Mouse (Mus musculus) kidney, postnatal 0 days (tissue): ENCODE measurements around the gene Fam114a2. TPM values are rescaled to one million over a fixed set of nuclear protein-coding genes. Genes with fewer than 3 reads are reported as not detected.

Experiments used
- ATAC-seq: fragments of 200-750 bp; cut with Nextera tagmentation; replicated peaks from 2 replicates; pipeline ENCODE4 v1.8.0; 2017; ENCODE audit warnings: low read depth, moderate number of reproducible peaks, moderate TSS enrichment, moderate library complexity; ENCODE audit not compliant: low FRiP score
- DNase-seq: peaks from one replicate; pipeline ENCODE4 v3.0.0-alpha.2; 2016; ENCODE audit warnings: low spot score
- H3K27ac ChIP-seq: fragments of 300-500 bp; sonication (generic); 2 replicates; pipeline ENCODE4 v1.5.1; 2014; ENCODE audit warnings: mild to moderate bottlenecking
- H3K27me3 ChIP-seq: fragments of 300-500 bp; sonication (generic); 2 replicates; pipeline ENCODE4 v1.6.1; 2014; ENCODE audit warnings: low read length, mixed read lengths; ENCODE audit not compliant: insufficient read depth
- H3K36me3 ChIP-seq: fragments of 300-500 bp; sonication (generic); 2 replicates; pipeline ENCODE4 v1.6.1; 2014; ENCODE audit warnings: low read length, mixed read lengths; ENCODE audit not compliant: insufficient read depth
- H3K4me1 ChIP-seq: fragments of 300-500 bp; sonication (generic); replicated peaks from 2 replicates; pipeline ENCODE4 v1.6.1; 2014; ENCODE audit warnings: antibody characterized with exemption, low read length, mixed read lengths; ENCODE audit not compliant: insufficient read depth
- H3K4me2 ChIP-seq: fragments of 300-500 bp; sonication (generic); 2 replicates; pipeline ENCODE4 v1.6.1; 2014; ENCODE audit warnings: mild to moderate bottlenecking, low read length, moderate library complexity, mixed read lengths
- H3K4me3 ChIP-seq: fragments of 300-500 bp; sonication (generic); replicated peaks from 2 replicates; pipeline ENCODE4 v1.5.1; 2014; ENCODE audit warnings: low read depth, low read length
- H3K9ac ChIP-seq: fragments of 300-500 bp; sonication (generic); 2 replicates; pipeline ENCODE4 v1.6.1; 2014; ENCODE audit warnings: low read depth, low read length
- H3K9me3 ChIP-seq: fragments of 300-500 bp; sonication (generic); replicated peaks from 2 replicates; pipeline ENCODE4 v1.6.1; 2016; ENCODE audit warnings: low read length, inconsistent platforms, mixed read lengths
- CTCF ChIP-seq: IDR thresholded peaks from 2 replicates; pipeline ENCODE4 v1.5.1; 2016; ENCODE audit warnings: antibody characterized with exemption, low read depth, mild to moderate bottlenecking, moderate library complexity
- WGBS: fragments of 180-500 bp; shearing (Covaris S2); extraction: QIAGEN DNeasy Blood & Tissue Kit; methylation state at CpG from one replicate; pipeline ENCODE4 v1.1.7; 2014; 5-methylcytosine and 5-hydroxymethylcytosine counted together
- polyA plus RNA-seq: library from polyadenylated mRNA; unstranded; fragments of >200 nt; fragmentation: Nextera tagmentation; extraction: Ambion mirVana; gene quantifications from 2 replicates; pipeline ENCODE4 v1.2.1, GENCODE M21; 2015

Fam114a2 gene
- polyA plus RNA-seq, 1 experiment from 2014 or later: 70.1 TPM

DNA sequence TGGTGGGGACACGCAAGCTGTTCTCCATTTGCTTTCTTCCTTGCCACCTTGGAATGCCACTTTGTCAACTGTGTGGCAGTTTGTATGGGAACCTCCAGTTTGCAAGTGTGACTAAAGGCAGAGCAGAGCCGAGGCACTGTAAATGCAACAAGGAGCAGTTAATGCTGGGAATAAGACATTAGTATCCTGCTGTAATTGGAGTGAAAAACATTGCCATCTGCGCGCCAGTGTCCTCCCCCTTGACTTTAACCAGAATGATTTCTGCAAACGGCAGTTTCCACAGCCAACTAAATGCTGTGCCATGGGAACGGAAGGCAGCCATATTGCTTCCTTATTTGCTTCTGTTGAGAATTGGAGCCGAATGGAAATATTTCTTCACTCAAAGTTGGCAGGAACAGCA is 3.6 kb upstream of the Fam114a2 start:
- Histone ChIP-seq H3K9me3 (no peaks in the 10 kb centered on the region), H3K9ac (no peak overlapping the region), H3K4me3 (no peak overlapping the region), H3K27me3 (no peaks in the 10 kb centered on the region), H3K4me1 (0 out of 2 replicates have a peak, but pooled peaks cover 3% of the 10 kb centered on the region), H3K4me2 (no peak overlapping the region), H3K27ac (no peak overlapping the region), H3K36me3 (no peaks in the 10 kb centered on the region)
- ATAC-seq: no peak
- 82% methylated on average over 7 of the region's 7 CpGs for WGBS
- no peak for DNase-seq
- no peak for TF ChIP-seq CTCF

- H3K4me1 ChIP-seq: 0 out of 2 replicates have a peak, but pooled peaks cover 3% of the 10 kb centered on the region
- no peak overlapping the region for H3K4me2 ChIP-seq
- H3K27ac ChIP-seq: no peak overlapping the region
- TF ChIP-seq CTCF: no peak
- H3K4me3 ChIP-seq: no peak overlapping the region
- ATAC-seq (no peak), DNase-seq (no peak)
- H3K36me3 ChIP-seq: no peaks in the 10 kb centered on the region
- no peak overlapping the region for H3K9ac ChIP-seq
- no peaks in the 10 kb centered on the region for H3K9me3 ChIP-seq
- 98% methylated on average over 3 of the region's 3 CpGs for WGBS
- H3K27me3 ChIP-seq: no peaks in the 10 kb centered on the region
Measured at GRCm38 (mm10) chr11:57521206-57521605, 2.8 kb upstream of the Fam114a2 start.

DNA sequence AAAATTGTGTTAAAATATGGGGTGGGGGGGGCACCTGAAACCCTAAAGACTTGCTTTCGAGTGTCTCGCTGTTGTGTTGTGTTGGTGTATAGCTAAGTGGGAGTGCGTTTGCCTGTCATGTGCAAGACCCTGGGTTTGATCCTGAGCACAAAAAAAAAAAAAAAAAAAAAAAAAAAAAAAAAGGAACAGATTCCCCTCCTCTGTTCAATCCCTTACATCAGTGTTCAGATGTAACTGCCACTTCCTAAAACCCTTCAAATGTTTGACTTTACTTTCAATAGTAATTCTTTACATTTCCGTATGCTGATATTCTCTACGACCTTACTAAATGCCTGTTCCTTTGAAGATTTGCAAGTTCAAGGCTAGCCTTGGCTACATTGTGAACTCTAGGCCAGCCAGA is 887 bp upstream of the Fam114a2 start:
- peak overlapping the region; percentile 89 for H3K4me3 ChIP-seq
- H3K27ac ChIP-seq: no peak overlapping the region
- H3K4me2 ChIP-seq: peak overlapping the region; percentile 73
- no peaks in the 10 kb centered on the region for H3K27me3 ChIP-seq
- TF ChIP-seq CTCF: no peak
- no peaks in the 10 kb centered on the region for H3K36me3 ChIP-seq
- 0 out of 2 replicates have a peak, but pooled peaks cover 3% of the 10 kb centered on the region for H3K4me1 ChIP-seq
- no peaks in the 10 kb centered on the region for H3K9me3 ChIP-seq
- DNase-seq (no peak), ATAC-seq (no peak)
- H3K9ac ChIP-seq: peak overlapping the region; percentile 79; the same call in 1 of the 2 replicates
- 66% methylated on average over 5 of the region's 5 CpGs for WGBS

- no peak for ATAC-seq
- H3K36me3 ChIP-seq: no peaks in the 10 kb centered on the region
- TF ChIP-seq CTCF: no peak
Measured at GRCm38 (mm10) chr11:57518751-57519148, 333 bp upstream of the Fam114a2 start.

DNA sequence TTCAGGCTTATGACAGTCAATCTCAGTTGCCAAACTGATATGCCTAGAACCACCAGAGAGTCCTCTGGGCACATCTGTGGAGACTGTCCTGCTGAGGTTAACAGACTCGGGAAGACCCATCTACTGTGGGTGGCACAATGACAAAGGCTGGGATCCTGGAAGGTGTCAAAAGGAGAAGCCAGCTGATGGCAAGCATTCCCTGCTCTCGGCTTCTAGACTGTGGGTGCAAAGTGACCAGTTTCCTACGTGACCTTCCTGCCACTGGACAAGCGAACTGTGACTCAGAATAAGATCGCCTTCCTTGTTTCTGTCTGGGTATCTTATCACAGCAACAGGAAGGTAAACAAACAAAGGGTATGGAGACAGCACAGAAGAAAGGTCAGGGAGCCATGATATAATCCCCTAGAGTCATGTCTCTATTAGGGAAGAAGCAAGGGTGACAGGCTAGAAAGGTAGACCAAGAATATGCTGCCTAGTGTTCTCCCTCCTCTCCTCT is 1.4 kb downstream of the Fam114a2 start:
- H3K27ac ChIP-seq: no peak overlapping the region

More at GRCm38 (mm10) chr11:57518751-57519148, 333 bp upstream of the Fam114a2 start:
- peak overlapping the region; percentile 79 for H3K9ac ChIP-seq
- peak overlapping the region; percentile 83 for H3K27ac ChIP-seq
- H3K4me3 ChIP-seq: peak overlapping the region; percentile 89
- H3K4me2 ChIP-seq: peak overlapping the region; percentile 73
- H3K9me3 ChIP-seq: no peaks in the 10 kb centered on the region
- H3K27me3 ChIP-seq: no peaks in the 10 kb centered on the region
- no peak for DNase-seq
- WGBS: under 1% methylated on average over 15 of the region's 16 CpGs
- 0 out of 2 replicates have a peak, but pooled peaks cover 3% of the 10 kb centered on the region for H3K4me1 ChIP-seq

GRCm38 (mm10) chr11:57515218-57515617 is 3.2 kb downstream of the Fam114a2 start:
- 0 out of 2 replicates have a peak, but pooled peaks cover 3% of the 10 kb centered on the region for H3K4me1 ChIP-seq
- no peak overlapping the region for H3K9ac ChIP-seq
- no peak overlapping the region for H3K27ac ChIP-seq
- WGBS: 92% methylated on average over 5 of the region's 5 CpGs
- H3K9me3 ChIP-seq: no peaks in the 10 kb centered on the region
- TF ChIP-seq CTCF: no peak
- H3K4me3 ChIP-seq: no peak overlapping the region
- no peaks in the 10 kb centered on the region for H3K27me3 ChIP-seq
- no peak for DNase-seq
- no peak overlapping the region for H3K4me2 ChIP-seq
- peaks cover 22% of the 10 kb centered on the region; the same call in 1 of the 2 replicates for H3K36me3 ChIP-seq
- ATAC-seq: no peak

More for the DNA sequence above, 1.4 kb downstream of the Fam114a2 start:
- DNase-seq: no peak
- Histone ChIP-seq H3K4me1 (0 out of 2 replicates have a peak, but pooled peaks cover 3% of the 10 kb centered on the region), H3K27me3 (no peaks in the 10 kb centered on the region), H3K4me3 (0 out of 2 replicates have a peak overlapping the region, but pooled peaks have one; percentile 89), H3K9me3 (no peaks in the 10 kb centered on the region), H3K4me2 (peak overlapping the region; percentile 73; the same call in 1 of the 2 replicates), H3K9ac (no peak overlapping the region), H3K36me3 (peaks cover 9% of the 10 kb centered on the region; the same call in 1 of the 2 replicates)
- 32% methylated on average over 5 of the region's 5 CpGs for WGBS
- no peak for ATAC-seq
- no peak for TF ChIP-seq CTCF
